Comparison of ENCODE assay signal across 22 mouse cellular contexts in the genomic region with DNA sequence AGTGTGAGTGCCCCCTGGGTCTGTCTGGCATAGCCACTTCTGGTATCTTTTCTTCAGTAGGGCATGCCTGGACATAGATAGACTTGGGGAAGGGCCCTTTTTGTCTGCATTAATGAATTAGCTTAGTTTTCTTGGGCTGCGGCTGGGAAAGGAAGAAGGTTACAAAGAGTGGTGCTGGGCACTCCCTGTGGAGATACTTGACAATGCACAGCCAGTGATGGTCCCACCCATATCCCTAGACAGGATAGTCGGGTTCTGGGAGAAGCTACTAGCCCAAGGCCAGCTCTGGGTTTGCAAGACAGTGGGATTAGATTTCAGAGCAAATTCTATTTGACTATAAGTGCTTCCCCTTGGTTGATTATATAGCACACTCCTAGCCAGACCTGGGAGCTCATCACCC.
"Had no signal": no experiment of that assay in that cellular context is flagged by ENCODE, and none has a peak within 500 bp of the region (broad histone marks: within the 10 kb centered on the region; RNA-seq: fewer than 3 reads in every experiment).

No protein-coding gene starts in this region.

- DNase-seq: kidney, adult 8-10 months; kidney, postnatal 10 days; kidney, postnatal 36 days; liver; lung, adult 18-20 months; lung, postnatal 10 days; lung, postnatal 36 days; midbrain, embryonic 14.5 days; right cerebral cortex, postnatal 25 days; spleen, adult 18-20 months; thymus, adult 2 months; thymus, postnatal 14 days; thymus, postnatal 4 days had no signal

- H3K36me3 ChIP-seq: kidney, embryonic 15.5 days; limb, embryonic 10.5 days; limb, embryonic 13.5 days; liver, embryonic 12.5 days; liver, embryonic 15.5 days; lung, embryonic 15.5 days; midbrain, embryonic 10.5 days; stomach, embryonic 15.5 days had no signal

- H3K9me3 ChIP-seq: kidney, embryonic 15.5 days; limb, embryonic 10.5 days; limb, embryonic 13.5 days; liver, embryonic 12.5 days; liver, embryonic 15.5 days; lung, embryonic 15.5 days; megakaryocyte, embryonic 14.5 days; midbrain, embryonic 10.5 days; stomach, embryonic 15.5 days had no signal

- H3K4me2 ChIP-seq: kidney, embryonic 15.5 days; limb, embryonic 13.5 days; liver, embryonic 12.5 days; liver, embryonic 15.5 days; lung, embryonic 15.5 days; stomach, embryonic 15.5 days had no signal

- H3K27ac ChIP-seq: kidney, embryonic 15.5 days; limb, embryonic 10.5 days; limb, embryonic 13.5 days; liver, embryonic 12.5 days; liver, embryonic 15.5 days; lung, embryonic 15.5 days; midbrain, embryonic 10.5 days; stomach, embryonic 15.5 days had no signal

- H3K4me1 ChIP-seq: kidney, embryonic 15.5 days; limb, embryonic 10.5 days; limb, embryonic 13.5 days; liver, embryonic 12.5 days; liver, embryonic 15.5 days; lung, embryonic 15.5 days; megakaryocyte, embryonic 14.5 days; stomach, embryonic 15.5 days had no signal

- H3K9ac ChIP-seq: kidney, embryonic 15.5 days; limb, embryonic 13.5 days; liver, embryonic 12.5 days; liver, embryonic 15.5 days; lung, embryonic 15.5 days; stomach, embryonic 15.5 days had no signal

- H3K27me3 ChIP-seq: kidney, embryonic 15.5 days; limb, embryonic 13.5 days; liver, embryonic 12.5 days; liver, embryonic 15.5 days; lung, embryonic 15.5 days; stomach, embryonic 15.5 days had no signal

- H3K4me3 ChIP-seq: kidney, embryonic 15.5 days; limb, embryonic 10.5 days; limb, embryonic 13.5 days; liver, embryonic 12.5 days; liver, embryonic 15.5 days; lung, embryonic 15.5 days; megakaryocyte, embryonic 14.5 days; midbrain, embryonic 10.5 days; stomach, embryonic 15.5 days had no signal

- ATAC-seq: liver, embryonic 12.5 days had no signal
